Mouse (Mus musculus): ENCODE measurements around the gene Fam181a.

Fam181a gene

GRCm38 (mm10) chr12:103356415-103356748 lies 45.6 kb downstream of the Fam181a start:
- no peak for DNase-seq (ENCODE audit: low spot score in 2 of 2)

- no peak for DNase-seq (ENCODE audit: low spot score in 2 of 2)
These were observed 47.4 kb downstream of the Fam181a start for GRCm38 (mm10) chr12:103358216-103358615.

GRCm38 (mm10) chr12:103358951-103359801 lies 48.4 kb downstream of the Fam181a start:
- no peak for DNase-seq (ENCODE audit: low spot score in 2 of 2)

GRCm38 (mm10) chr12:103360812-103361211 lies 50.0 kb downstream of the Fam181a start:
- DNase-seq (ENCODE audit: low spot score in 2 of 2) = no peak

GRCm38 (mm10) chr12:103361539-103362307 lies 50.9 kb downstream of the Fam181a start:
- DNase-seq (ENCODE audit: low spot score in 2 of 2) = no peak

- no peak for DNase-seq (ENCODE audit: low spot score in 2 of 2)
These were observed 51.6 kb downstream of the Fam181a start for GRCm38 (mm10) chr12:103362336-103362735.
